Mouse (Mus musculus) mature B cell (primary cell): ENCODE results near the gene Ms4a8a.
"Not testable (repeated sequence)": the region's sequence is repeated elsewhere in the genome, so short reads cannot be mapped to it uniquely, and the experiment has no call there.

Experiments used
- in situ Hi-C: fragments of 300-500 bp; cut with MboI; formaldehyde crosslinking; loops from 2 replicates; pipeline ENCODE4 v1.14.3; 2019

The Ms4a8a gene

GRCm38 (mm10) chr19:11080934-11081333, at the start of gene Ms4a8a:
Gene Ms4a8a, minus strand, starts transcription at chr19:11081102.
- in situ Hi-C loops: no loop called here

- in situ Hi-C loops: no loop called here
Measured at GRCm38 (mm10) chr19:11129702-11130101, 48.8 kb upstream of the Ms4a8a start.

GRCm38 (mm10) chr19:11121016-11121420, 40.1 kb upstream of the Ms4a8a start:
- in situ Hi-C loops: not testable (repeated sequence)

- in situ Hi-C loops: no loop called here
Measured at GRCm38 (mm10) chr19:11119338-11119737, 38.4 kb upstream of the Ms4a8a start.

- in situ Hi-C loops: no loop called here
Measured at GRCm38 (mm10) chr19:11107746-11108145, 26.8 kb upstream of the Ms4a8a start.

GRCm38 (mm10) chr19:11101880-11102279, 21.0 kb upstream of the Ms4a8a start:
- in situ Hi-C loops: no loop called here

- in situ Hi-C loops: no loop called here
Measured at GRCm38 (mm10) chr19:11098401-11098800, 17.5 kb upstream of the Ms4a8a start.

- in situ Hi-C loops: not testable (repeated sequence)
Measured at GRCm38 (mm10) chr19:11092131-11092530, 11.2 kb upstream of the Ms4a8a start.

GRCm38 (mm10) chr19:11070364-11070763, 10.5 kb downstream of the Ms4a8a start:
- in situ Hi-C loops: no loop called here

GRCm38 (mm10) chr19:11065202-11065875, 15.6 kb downstream of the Ms4a8a start:
- in situ Hi-C loops: no loop called here

- in situ Hi-C loops: no loop called here
Measured at GRCm38 (mm10) chr19:11060900-11061299, 20.0 kb downstream of the Ms4a8a start.

GRCm38 (mm10) chr19:11059967-11060366, 20.9 kb downstream of the Ms4a8a start:
- in situ Hi-C loops: no loop called here

- in situ Hi-C loops: not testable (repeated sequence)
Measured at GRCm38 (mm10) chr19:11055700-11056099, 25.2 kb downstream of the Ms4a8a start.

GRCm38 (mm10) chr19:11053277-11053676, 27.6 kb downstream of the Ms4a8a start:
- in situ Hi-C loops: no loop called here

GRCm38 (mm10) chr19:11052877-11053276, 28.0 kb downstream of the Ms4a8a start:
- in situ Hi-C loops: no loop called here

- in situ Hi-C loops: no loop called here
Measured at GRCm38 (mm10) chr19:11050286-11050685, 30.6 kb downstream of the Ms4a8a start.

- in situ Hi-C loops: no loop called here
Measured at GRCm38 (mm10) chr19:11049426-11049825, 31.5 kb downstream of the Ms4a8a start.

GRCm38 (mm10) chr19:11048503-11048902, 32.4 kb downstream of the Ms4a8a start:
- in situ Hi-C loops: no loop called here

GRCm38 (mm10) chr19:11048009-11048408, 32.9 kb downstream of the Ms4a8a start:
- in situ Hi-C loops: no loop called here

GRCm38 (mm10) chr19:11044996-11045711, 35.7 kb downstream of the Ms4a8a start:
- in situ Hi-C loops: no loop called here

GRCm38 (mm10) chr19:11044671-11044995, 36.3 kb downstream of the Ms4a8a start:
- in situ Hi-C loops: no loop called here

GRCm38 (mm10) chr19:11037570-11037969, 43.3 kb downstream of the Ms4a8a start:
- in situ Hi-C loops: no loop called here

- in situ Hi-C loops: no loop called here
Measured at GRCm38 (mm10) chr19:11022382-11022781, 58.5 kb downstream of the Ms4a8a start.

GRCm38 (mm10) chr19:11017891-11018290, 63.0 kb downstream of the Ms4a8a start, which contains the start of gene Ms4a18:
Gene Ms4a18, minus strand, starts transcription at chr19:11018031.
- in situ Hi-C loops: no loop called here
